Mouse (Mus musculus) retina, postnatal 1 day (tissue): ENCODE measurements around the gene Glt1d1.

Source experiments
- DNase-seq: peaks from one replicate; pipeline ENCODE4 v3.0.0-alpha.2; 2012

The Glt1d1 gene

DNA sequence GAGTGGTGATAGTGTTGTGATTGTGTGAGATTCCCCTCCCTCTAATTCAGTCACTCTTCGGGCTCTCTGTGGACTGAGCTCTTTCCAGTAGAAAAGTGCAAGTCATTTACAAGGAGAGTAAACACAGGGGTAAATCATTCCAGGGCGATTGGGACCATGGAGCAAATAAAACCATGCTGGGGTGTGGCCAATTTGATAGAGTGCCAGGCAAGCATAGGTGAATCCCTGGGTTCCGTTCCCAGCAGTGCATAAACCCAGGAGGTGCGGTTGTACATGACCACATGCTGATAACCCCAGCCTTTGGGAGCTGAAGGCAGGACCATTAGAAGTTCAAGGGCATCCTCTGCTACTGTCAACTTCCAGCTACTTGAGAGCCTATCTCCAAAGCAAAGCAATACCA, 1.1 kb downstream of the Glt1d1 start:
- no peak for DNase-seq

DNA sequence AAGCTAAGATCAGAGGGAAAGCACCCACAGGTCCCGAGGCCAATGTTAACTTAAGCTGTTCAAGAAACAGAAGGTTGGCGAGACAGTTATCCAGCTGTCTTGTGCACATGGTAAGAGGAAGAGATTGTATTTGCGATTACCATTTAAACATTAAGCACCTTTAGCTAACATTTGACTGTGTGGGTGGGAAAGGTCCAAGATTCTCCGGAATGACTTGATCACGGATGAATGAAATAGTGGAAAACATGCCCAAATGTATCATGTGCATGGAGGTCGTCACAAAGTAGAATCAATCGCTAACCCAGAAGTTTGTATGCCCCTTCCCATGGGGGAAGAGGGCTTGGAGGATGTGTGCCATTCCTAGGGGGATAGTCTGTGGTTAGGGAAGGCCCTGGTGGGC, 1.6 kb downstream of the Glt1d1 start:
- no peak for DNase-seq

DNA sequence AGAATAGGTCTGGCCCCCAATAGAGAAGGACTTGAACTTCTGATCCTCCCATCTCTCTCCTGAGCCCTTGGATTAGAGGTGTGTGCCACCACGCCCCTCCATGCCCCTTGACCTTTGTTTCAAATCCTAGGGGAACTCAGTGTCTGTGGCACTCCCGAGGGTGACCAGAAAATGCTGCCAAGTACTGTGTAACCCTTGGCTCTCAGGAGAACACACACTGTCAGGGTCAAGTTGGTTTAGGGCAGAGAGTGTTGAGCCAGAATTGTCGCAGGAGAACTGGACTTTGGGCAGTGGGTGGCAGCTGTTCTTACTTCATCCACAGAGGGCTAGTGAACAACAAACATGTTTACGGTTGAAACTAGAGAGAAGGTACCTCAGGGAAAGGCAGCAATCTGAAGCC, 5.6 kb downstream of the Glt1d1 start:
- no peak for DNase-seq

DNA sequence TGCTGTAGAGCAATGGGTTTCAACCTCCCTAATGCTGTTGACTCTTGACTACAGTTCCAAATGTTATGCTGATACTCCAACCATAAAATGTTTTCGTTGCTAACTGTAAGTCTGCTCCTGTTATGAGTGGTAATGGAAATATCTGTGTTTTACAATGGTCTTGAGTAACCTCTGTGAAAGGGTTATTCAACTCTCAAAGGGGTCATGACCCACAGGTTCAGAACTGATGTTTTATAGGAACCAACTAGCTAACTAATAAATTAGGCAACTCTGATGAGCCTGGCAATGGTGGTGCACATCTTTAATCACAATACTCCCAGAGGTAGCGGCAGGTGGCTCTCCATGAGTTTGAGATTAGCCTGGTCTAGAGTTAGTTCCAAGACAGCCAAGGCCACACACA, 6.1 kb downstream of the Glt1d1 start:
- DNase-seq: no peak

DNA sequence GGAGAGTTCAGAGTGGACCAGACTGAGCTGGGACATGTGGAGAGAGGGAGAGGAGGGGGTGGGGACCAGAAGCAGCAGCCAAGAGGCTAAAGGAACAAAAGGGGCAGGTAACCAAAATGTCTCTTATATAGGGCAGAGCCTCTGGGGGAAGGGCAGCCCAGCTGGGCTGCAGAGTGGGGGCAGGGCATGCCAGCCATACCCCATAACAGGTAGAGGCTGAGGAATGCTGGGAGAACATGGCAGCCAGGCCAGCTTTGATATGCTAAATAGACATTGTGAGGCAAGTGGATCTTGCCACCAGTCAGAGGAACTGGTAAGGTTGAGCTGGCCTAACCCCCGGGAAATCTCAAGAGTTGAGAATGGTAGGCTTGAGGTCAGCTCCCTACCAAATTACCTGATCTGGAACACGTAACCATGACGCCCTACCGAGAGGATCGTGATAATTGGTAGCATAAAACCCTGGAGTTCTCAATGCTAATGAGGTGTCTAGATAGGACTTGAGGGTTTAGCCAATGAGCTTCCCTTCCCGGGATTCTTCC, 7.1 kb downstream of the Glt1d1 start:
- DNase-seq: no peak

DNA sequence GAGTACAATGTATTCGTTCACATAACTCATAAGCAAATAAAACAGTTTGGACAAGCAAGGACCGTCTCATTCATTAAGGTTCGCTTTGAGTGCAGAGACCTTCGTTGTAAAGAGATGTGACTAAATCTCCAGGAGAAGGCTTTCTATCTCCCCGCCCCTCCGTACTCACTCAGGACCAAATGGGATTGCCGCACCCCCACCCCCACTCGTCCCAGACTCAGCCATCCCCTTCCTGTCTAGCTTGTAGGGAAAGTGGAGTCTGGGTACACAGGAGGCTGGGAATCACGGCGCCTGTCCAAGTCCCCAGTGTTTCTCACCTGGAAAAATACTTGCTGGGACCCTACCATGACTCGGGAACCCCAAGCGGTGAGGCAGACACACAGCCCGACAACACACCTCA, 7.6 kb downstream of the Glt1d1 start:
- no peak for DNase-seq

- no peak for DNase-seq
These were observed 8.3 kb downstream of the Glt1d1 start for GRCm38 (mm10) chr5:127640359-127640758.

DNA sequence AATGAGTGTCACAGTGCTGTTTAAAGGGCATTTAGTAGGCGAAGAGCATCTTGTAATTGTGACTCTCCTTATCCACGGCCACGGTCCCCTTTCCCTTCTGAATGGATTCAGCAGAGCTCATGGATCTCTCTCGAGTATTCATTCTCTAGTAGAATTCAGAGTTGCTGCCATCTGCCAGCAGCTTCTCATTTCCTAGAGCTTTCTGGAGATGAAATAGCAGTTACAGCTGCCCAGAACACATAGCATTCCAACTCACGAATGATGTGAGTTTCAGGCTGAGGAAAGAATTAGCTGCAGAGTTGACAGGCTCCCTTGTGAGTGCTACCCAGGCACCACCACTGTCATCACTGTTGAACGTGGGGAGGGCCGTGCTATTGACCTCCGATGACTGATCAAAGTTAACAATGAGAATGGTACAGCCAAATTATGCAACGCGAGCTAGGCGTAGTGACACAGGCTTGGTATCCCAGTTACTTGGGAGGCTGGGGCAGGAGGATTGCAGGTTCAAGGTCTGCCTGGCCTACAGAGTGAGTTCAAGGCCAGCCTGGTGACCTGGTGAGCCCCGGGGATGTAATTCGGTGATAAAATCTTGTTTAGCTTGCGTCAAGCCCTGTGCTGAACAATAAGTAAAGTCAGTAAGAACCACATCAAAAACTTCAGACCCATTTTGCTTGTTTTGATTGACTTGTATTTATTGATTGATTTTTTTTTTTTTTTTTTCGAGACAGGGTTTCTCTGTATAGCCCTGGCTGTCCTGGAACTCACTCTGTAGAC, 9.3 kb downstream of the Glt1d1 start:
- DNase-seq: no peak

DNA sequence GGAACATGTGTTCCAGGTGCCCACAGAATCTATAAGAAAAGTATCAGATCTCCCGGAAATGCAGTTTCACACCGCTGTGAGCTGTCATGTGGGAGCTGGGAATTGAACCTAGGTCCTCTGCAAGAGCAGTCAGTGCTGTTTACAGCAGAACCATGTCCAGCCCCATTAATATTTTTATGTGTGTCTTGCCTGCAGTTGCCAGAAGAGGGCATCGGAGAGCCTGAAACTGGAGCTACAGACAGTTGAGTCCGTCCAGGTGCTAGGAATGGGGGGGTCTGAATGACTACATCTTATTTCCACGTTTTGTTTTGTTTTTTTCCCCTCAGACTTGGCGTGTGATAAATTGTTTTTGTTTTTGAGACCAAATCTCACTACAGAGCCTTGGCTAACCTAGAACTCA, 16.0 kb downstream of the Glt1d1 start:
- peak; percentile 40 for DNase-seq

- peak; percentile 41 for DNase-seq
These were observed 17.0 kb downstream of the Glt1d1 start for GRCm38 (mm10) chr5:127649077-127649476.

GRCm38 (mm10) chr5:127658257-127658656, 26.2 kb downstream of the Glt1d1 start:
- DNase-seq: no peak

GRCm38 (mm10) chr5:127659312-127659711, 27.2 kb downstream of the Glt1d1 start:
- DNase-seq: no peak

- no peak for DNase-seq
These were observed 28.2 kb downstream of the Glt1d1 start for GRCm38 (mm10) chr5:127660267-127660666.

DNA sequence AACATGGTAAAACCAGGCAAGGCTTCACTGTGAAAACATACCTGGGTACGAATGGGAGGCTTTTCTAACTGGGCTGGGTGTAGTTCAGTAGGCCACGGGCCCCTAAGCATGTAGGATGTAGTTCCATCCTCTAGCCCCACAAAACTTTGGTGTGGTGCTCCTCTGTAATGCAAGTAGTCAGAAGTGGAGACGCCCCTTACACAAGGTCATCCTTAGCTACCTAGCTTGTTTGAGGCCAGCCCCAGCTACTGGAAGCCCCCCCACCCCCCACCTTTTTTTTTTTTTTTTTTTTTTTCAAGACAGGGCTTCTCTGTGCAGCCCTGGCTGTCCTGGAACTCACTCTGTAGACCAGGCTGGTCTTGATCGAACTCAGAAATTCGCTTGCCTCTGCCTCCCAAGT, 28.9 kb downstream of the Glt1d1 start:
- DNase-seq: no peak

GRCm38 (mm10) chr5:127673913-127674312, 41.9 kb downstream of the Glt1d1 start:
- no peak for DNase-seq

- no peak for DNase-seq
These were observed 45.5 kb downstream of the Glt1d1 start for GRCm38 (mm10) chr5:127677561-127677960.

DNA sequence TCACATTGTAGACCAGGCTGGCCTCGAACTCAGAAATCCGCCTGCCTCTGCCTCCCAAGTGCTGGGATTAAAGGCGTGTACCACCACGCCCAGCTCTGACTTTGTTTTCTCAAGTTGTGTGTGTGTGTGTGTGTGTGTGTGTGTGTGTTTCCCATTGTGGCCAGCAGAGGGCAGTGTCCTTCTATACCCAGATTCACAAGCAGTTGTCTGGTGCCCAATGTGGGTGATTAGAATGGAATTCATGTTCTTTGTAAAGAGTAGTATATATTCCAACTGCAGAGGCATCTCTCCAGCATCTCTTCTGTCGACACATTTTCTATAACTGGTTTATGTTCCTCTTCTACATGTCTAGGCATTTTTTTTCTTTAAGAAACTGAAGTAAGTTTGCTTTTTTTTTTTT, 46.4 kb downstream of the Glt1d1 start:
- no peak for DNase-seq

DNA sequence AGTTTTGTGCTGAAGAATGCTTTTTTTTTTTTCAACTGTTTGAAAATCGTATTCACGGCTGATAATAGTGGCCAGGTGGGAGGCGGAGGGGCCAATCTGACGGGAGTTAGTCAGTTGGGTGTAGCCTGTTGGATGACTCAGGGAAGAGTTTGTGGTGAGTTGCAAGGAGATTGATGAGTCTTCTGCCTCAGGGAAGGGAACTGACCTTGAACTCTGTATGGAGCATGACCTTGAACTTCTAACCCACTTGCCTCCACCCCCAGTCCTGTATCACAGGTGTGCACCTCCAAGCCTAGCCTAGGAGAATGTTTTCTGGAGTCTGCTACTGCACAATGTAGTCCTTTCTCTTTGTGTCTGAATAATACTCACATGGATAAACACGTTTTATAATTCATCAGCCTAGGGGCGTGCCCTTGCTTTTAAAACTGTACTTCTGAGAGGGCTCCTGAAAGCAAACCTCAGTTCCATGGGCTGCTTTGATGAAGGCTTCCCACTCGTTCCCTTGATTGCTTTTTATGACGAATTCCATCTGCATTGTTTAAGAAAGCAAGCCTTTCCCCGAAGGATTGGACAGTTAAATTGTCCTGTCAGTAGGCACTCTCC, 56.6 kb downstream of the Glt1d1 start:
- DNase-seq: no peak

- DNase-seq: no peak
These were observed 59.0 kb downstream of the Glt1d1 start for GRCm38 (mm10) chr5:127691085-127691484.

GRCm38 (mm10) chr5:127691581-127691980, 59.5 kb downstream of the Glt1d1 start:
- DNase-seq: peak; percentile 54

- DNase-seq: no peak
These were observed 63.8 kb downstream of the Glt1d1 start for GRCm38 (mm10) chr5:127695898-127696297.

DNA sequence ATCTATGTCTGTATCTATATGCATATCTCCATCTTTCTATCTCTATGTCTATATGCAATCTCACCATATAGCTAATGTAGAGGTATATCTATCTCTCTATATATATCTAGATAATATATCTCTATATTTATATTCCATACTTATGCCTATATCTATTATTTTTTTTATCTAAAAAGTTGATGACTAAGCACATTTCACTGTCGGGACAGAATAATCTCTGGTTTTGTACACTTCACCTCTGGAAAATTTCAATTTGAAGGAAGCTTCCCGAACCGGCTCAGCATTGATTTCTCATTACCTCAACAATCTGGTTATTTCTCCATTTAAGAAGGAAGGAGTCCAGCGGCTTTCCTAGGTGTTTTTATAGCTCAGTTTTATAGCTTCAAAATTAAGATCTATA, 64.5 kb downstream of the Glt1d1 start:
- no peak for DNase-seq

GRCm38 (mm10) chr5:127698525-127698924, 66.5 kb downstream of the Glt1d1 start:
- DNase-seq: peak; percentile 76

- no peak for DNase-seq
These were observed 67.6 kb downstream of the Glt1d1 start for GRCm38 (mm10) chr5:127699679-127700078.

- no peak for DNase-seq
These were observed 68.1 kb downstream of the Glt1d1 start for GRCm38 (mm10) chr5:127700156-127700555.
